Mouse (Mus musculus) forebrain, postnatal 0 days (tissue): ENCODE measurements around the gene Dph7. TPM values are rescaled to one million over a fixed set of nuclear protein-coding genes. Genes with fewer than 3 reads are reported as not detected.
A peak's percentile ranks its signal among the peaks of the same experiment; 100 is the strongest.

Experiments used
- ATAC-seq: fragments of 200-750 bp; cut with Nextera tagmentation; 2 replicates; pipeline ENCODE4 v1.8.0; 2017; ENCODE audit warnings: mild to moderate bottlenecking, moderate library complexity
- DNase-seq: peaks from one replicate; pipeline ENCODE4 v3.0.0-alpha.2; 2015
- H3K27ac ChIP-seq: fragments of 300-500 bp; sonication (generic); 2 replicates; pipeline ENCODE4 v1.5.1; 2014; ENCODE audit warnings: low read depth, mild to moderate bottlenecking, antibody characterized with exemption, low read length, moderate library complexity, mixed read lengths
- H3K27me3 ChIP-seq: fragments of 300-500 bp; sonication (generic); 2 replicates; pipeline ENCODE4 v1.6.1; 2014; ENCODE audit warnings: mild to moderate bottlenecking, low read length, mixed read lengths; ENCODE audit not compliant: insufficient read depth
- H3K36me3 ChIP-seq: fragments of 300-500 bp; sonication (generic); 2 replicates; pipeline ENCODE4 v1.6.1; 2014; ENCODE audit warnings: mild to moderate bottlenecking, moderate library complexity; ENCODE audit not compliant: insufficient read depth
- H3K4me1 ChIP-seq: fragments of 300-500 bp; sonication (generic); 2 replicates; pipeline ENCODE4 v1.6.1; 2014; ENCODE audit warnings: antibody characterized with exemption; ENCODE audit not compliant: insufficient read depth
- H3K4me2 ChIP-seq: fragments of 300-500 bp; sonication (generic); 2 replicates; pipeline ENCODE4 v1.6.1; 2014; ENCODE audit warnings: low read depth, mild to moderate bottlenecking, moderate library complexity
- H3K4me3 ChIP-seq: fragments of 300-500 bp; sonication (generic); 2 replicates; pipeline ENCODE4 v1.5.1; 2014; ENCODE audit warnings: low read depth, low read length, mixed read lengths
- H3K9ac ChIP-seq: fragments of 300-500 bp; sonication (generic); 2 replicates; pipeline ENCODE4 v1.6.1; 2014; ENCODE audit warnings: mild to moderate bottlenecking
- H3K9me3 ChIP-seq: fragments of 300-500 bp; sonication (generic); 2 replicates; pipeline ENCODE4 v1.6.1; 2016; ENCODE audit warnings: low read length
- CTCF ChIP-seq: sonication (generic); IDR thresholded peaks from 2 replicates; pipeline ENCODE4 v1.5.1; 2016; ENCODE audit warnings: antibody characterized with exemption, control low read depth, low read depth
- WGBS: fragments of 180-500 bp; shearing (Covaris S2); extraction: QIAGEN DNeasy Blood & Tissue Kit; methylation state at CpG from one replicate; pipeline ENCODE4 v1.1.7; 2014; 5-methylcytosine and 5-hydroxymethylcytosine counted together
- polyA plus RNA-seq: library from polyadenylated mRNA; unstranded; fragments of >200 nt; fragmentation: Nextera tagmentation; extraction: Ambion mirVana; gene quantifications from 2 replicates; pipeline ENCODE4 v1.2.1, GENCODE M21; 2015
- total RNA-seq: library from RNA; depleted of rRNA; stranded (reverse); fragments of >200 nt; gene quantifications from 2 replicates; pipeline ENCODE4 v1.2.3, GENCODE M21; 2014; rRNA removed

The Dph7 gene
- total RNA-seq (42.9 and 54.0 TPM in 2 replicates), polyA plus RNA-seq (40.8 and 45.1 TPM in 2 replicates)

DNA sequence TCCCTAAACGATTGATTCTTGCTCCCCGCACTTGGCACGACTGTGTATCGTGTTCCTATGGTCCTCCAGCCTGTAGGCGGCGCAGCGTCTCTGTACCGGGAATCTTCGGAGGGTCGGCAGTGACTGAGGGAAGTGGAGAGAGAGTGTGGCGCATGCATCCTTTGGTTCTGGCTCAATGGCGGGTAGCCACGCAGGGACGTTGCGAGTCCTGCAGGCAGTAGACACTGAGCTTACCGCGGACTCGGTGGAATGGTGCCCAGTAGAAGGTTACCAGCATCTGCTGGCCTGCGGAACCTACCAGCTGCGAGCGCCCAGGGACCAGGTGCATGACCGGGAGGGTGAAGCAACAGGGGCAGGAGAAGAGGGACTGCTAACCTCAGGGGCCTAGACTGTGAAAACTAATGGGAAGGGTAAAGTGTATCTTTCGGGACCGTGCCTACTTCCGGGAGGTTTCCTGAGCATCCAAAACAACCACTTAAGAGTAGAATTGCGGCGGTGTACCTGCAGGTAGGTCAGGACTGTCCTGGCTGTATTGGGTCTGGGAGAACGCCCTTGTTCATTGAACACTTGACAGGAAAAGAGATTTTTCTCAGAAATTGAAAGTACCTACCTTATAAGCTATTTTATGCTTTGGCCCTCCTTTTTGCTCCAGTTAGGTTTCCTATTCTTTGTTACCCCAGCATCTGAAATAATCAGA, at the start of gene Dph7:
Gene Dph7 (plus strand): TSS at position 97 of the 697 bp plus-strand sequence.
- Histone ChIP-seq H3K4me3 (peak within 1 kb of the TSS; percentile 50), H3K36me3 (peaks cover 50% of the 10 kb centered on the region), H3K4me2 (peak within 1 kb of the TSS; percentile 66), H3K9me3 (no peaks in the 10 kb centered on the region), H3K27me3 (no peaks in the 10 kb centered on the region), H3K9ac (peak within 1 kb of the TSS; percentile 56), H3K4me1 (peaks cover 6% of the 10 kb centered on the region; the same call in 1 of the 2 replicates), H3K27ac (peak within 1 kb of the TSS; percentile 37; the same call in 1 of the 2 replicates)
- peak; percentile 98 for TF ChIP-seq CTCF
- DNase-seq (peak; percentile 94), ATAC-seq (peak; percentile 98)
- WGBS = under 1% methylated on average over 28 of the region's 28 CpGs

DNA sequence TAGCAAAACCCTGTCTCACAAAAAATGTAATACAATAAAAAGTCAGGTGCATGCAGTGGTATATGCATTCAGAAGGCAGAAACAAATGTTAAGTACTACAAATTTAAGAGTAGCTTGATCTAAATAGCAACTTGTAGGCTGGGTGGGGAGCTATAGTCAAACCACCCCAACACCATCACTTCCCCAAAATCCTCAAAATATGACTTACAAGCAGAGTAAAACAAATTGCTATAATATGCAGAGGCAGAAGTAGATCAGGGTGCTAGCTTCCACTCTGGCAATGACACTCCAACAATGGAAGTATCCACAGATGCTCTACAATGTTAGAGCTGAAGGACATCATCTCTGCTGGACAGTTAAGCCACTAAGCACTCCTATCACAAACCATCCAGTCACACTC, 49.6 kb upstream of the Dph7 start:
- Histone ChIP-seq H3K9ac (no peak overlapping the region), H3K4me1 (peaks cover 4% of the 10 kb centered on the region), H3K4me3 (no peak overlapping the region), H3K9me3 (no peaks in the 10 kb centered on the region), H3K27me3 (no peaks in the 10 kb centered on the region), H3K4me2 (no peak overlapping the region), H3K36me3 (0 out of 2 replicates have a peak, but pooled peaks cover 4% of the 10 kb centered on the region), H3K27ac (no peak overlapping the region)
- no peak for TF ChIP-seq CTCF
- ATAC-seq = no peak
- no peak for DNase-seq

DNA sequence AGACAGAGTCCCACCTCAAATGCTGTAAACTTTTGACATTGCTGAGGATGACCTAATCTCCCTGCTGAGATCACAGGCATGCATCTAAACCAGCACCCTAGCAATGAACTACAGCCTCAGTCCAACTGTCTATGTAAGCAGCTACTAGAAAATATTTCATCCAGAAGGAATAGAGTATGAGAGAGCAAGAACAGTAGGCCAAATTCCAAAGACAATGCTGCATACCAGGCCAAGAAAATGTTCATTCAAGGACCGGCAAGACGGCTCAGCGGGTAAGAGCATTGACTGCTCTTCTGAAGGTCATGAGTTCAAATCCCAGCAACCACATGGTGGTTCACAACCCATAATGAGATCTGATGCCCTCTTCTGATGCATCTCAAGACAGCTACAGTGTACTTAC, 47.4 kb upstream of the Dph7 start:
- DNase-seq (no peak), ATAC-seq (no peak)
- no peak overlapping the region for H3K27ac ChIP-seq
- H3K4me1 ChIP-seq = peaks cover 11% of the 10 kb centered on the region
- no peaks in the 10 kb centered on the region for H3K9me3 ChIP-seq
- H3K36me3 ChIP-seq = 0 out of 2 replicates have a peak, but pooled peaks cover 4% of the 10 kb centered on the region
- H3K27me3 ChIP-seq = no peaks in the 10 kb centered on the region
- H3K4me3 ChIP-seq = no peak overlapping the region
- no peak for TF ChIP-seq CTCF
- H3K9ac ChIP-seq = no peak overlapping the region
- H3K4me2 ChIP-seq = no peak overlapping the region
- WGBS = 81% methylated on average over 3 of the region's 3 CpGs

DNA sequence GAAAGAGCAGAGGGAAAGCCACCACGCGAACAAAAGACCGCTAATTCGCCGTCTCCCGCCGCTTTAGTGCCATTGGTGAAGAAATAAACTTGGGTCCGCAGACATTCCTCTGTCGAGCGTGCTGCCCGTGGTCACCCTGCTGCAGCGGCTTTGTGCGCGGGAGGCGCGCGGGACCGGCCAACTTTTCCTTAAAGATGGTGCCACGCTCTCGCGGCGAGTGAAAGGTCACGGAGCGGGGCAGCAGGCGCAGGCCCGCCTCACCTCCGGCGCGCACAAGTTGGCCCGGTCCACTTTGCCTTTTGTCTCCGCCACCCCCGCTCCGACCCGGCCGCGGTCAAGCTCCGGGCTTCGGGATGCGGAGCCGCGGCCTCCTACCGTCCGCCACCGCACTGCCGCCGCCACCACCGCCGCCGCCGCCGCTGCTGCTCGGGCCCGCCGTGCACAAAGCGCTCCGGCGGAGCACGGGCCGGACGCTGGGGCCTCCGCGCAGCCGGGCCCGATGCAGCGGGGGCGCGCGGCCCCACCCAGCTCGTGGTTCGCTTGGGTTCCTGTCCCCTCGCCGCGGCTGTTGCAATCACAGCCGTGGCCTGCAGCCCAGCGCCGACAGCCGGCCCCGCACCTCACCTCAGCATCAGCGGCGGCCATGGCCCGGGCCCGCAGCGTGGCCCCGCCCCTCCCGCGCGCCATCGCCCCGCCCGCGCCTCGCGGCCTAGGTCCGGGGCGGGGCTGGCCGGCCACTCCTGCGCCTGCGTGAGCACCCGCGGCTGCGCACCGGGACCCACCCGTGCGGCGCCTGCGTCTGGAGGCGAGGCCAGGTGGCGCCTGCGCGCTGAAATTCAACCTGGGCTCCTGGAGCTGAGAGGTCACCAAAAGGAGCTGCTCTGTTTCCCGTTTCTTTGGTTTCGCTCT, 43.0 kb upstream of the Dph7 start, which contains the start of gene Ehmt1:
Gene Ehmt1 (minus strand): TSS at position 685 of the 909 bp plus-strand sequence.
- peak; percentile 98 for ATAC-seq

GRCm38 (mm10) chr2:24919839-24920175, 42.4 kb upstream of the Dph7 start:
- Histone ChIP-seq H3K9me3 (no peaks in the 10 kb centered on the region), H3K36me3 (no peaks in the 10 kb centered on the region), H3K9ac (peak overlapping the region; percentile 96), H3K4me1 (peaks cover 13% of the 10 kb centered on the region), H3K27ac (peak overlapping the region; percentile 96), H3K4me3 (peak overlapping the region; percentile 98), H3K4me2 (peak overlapping the region; percentile 68), H3K27me3 (no peaks in the 10 kb centered on the region)
- ATAC-seq = peak; percentile 36
- WGBS = 10% methylated on average over 8 of the region's 8 CpGs
- DNase-seq = no peak
- TF ChIP-seq CTCF = no peak

More for the DNA sequence above, 43.0 kb upstream of the Dph7 start, which contains the start of gene Ehmt1:
- Histone ChIP-seq H3K27ac (peak within 1 kb of the TSS; percentile 96), H3K9me3 (no peaks in the 10 kb centered on the region), H3K27me3 (no peaks in the 10 kb centered on the region), H3K4me2 (peak within 1 kb of the TSS; percentile 68), H3K4me1 (peaks cover 13% of the 10 kb centered on the region), H3K9ac (peak within 1 kb of the TSS; percentile 96), H3K4me3 (peak within 1 kb of the TSS; percentile 98), H3K36me3 (no peaks in the 10 kb centered on the region)
- DNase-seq = peak; percentile 97
- under 1% methylated on average over 91 of the region's 112 CpGs for WGBS
- TF ChIP-seq CTCF = 0 out of 2 replicates have a peak, but pooled peaks have one; percentile 17

DNA sequence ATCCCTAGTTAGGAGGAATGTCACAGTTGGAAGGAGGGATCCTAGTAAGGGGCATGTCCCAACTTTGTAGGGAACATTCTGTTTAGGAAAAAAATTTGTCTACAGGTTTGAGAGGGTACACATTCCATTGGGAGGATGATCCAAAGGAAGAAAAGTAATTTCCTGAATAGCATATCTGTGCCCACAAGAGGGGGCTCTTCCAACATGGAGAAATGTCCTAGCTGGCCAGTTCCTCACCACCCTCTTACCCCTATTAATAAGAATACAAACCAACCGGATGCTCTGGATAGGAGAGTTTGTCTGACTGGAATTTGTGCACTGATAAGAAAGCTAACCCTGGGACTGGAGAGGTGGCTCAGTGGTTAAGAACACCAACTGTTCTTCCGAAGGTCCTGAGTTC, 38.6 kb upstream of the Dph7 start:
- TF ChIP-seq CTCF = peak; percentile 55
- Histone ChIP-seq H3K4me3 (no peak overlapping the region), H3K9ac (no peak overlapping the region), H3K27me3 (no peaks in the 10 kb centered on the region), H3K4me2 (no peak overlapping the region), H3K36me3 (peaks cover 6% of the 10 kb centered on the region; the same call in 1 of the 2 replicates), H3K4me1 (0 out of 2 replicates have a peak, but pooled peaks cover 2% of the 10 kb centered on the region), H3K9me3 (no peaks in the 10 kb centered on the region), H3K27ac (no peak overlapping the region)
- DNase-seq = no peak
- ATAC-seq = no peak
- 55% methylated on average over 2 of the region's 2 CpGs for WGBS
